ENCODE assay signal across 15 mouse cellular contexts in the genomic region with DNA sequence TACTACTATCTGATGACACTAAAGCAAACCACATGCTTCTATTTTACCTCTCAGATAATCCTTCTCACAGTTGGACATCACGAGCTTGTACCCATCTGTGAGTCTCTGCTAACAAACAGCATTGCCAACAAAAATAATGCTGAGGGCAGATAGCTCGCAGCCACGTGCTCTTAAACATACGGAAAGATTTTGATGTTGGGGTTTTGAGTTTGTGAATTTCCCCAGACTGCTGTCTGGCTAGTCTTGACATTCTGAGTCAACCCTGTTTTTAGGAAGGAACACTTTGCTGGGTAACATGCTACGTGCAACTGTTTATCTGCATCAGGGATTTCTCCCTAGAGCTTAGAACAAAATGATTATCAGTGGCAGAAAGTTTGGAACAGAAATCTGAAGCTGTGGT. TPM values are rescaled to one million over a fixed set of nuclear protein-coding genes. Genes with fewer than 3 reads are reported as not detected.
"Had no signal": no experiment of that assay in that cellular context is flagged by ENCODE, and none has a peak within 500 bp of the region (broad histone marks: within the 10 kb centered on the region; RNA-seq: fewer than 3 reads in every experiment).

No protein-coding gene starts in this region.

- H3K9me3 ChIP-seq: limb, embryonic 12.5 days; liver, embryonic 13.5 days; lung, embryonic 15.5 days; megakaryocyte, embryonic 14.5 days; midbrain, embryonic 15.5 days; neural tube, embryonic 13.5 days had no signal

- H3K4me1 ChIP-seq: liver, embryonic 13.5 days had no signal

- H3K9ac ChIP-seq: limb, embryonic 12.5 days; liver, embryonic 13.5 days; liver, postnatal 0 days; lung, embryonic 15.5 days; midbrain, embryonic 15.5 days; neural tube, embryonic 13.5 days had no signal

- H3K4me2 ChIP-seq: limb, embryonic 12.5 days; liver, embryonic 13.5 days; lung, embryonic 15.5 days; midbrain, embryonic 11.5 days; midbrain, embryonic 15.5 days; neural tube, embryonic 13.5 days had no signal

- H3K36me3 ChIP-seq: limb, embryonic 12.5 days; liver, embryonic 13.5 days; lung, embryonic 15.5 days; midbrain, embryonic 15.5 days; neural tube, embryonic 13.5 days had no signal

- H3K27ac ChIP-seq: liver, embryonic 13.5 days; lung, embryonic 15.5 days; macrophage; midbrain, embryonic 15.5 days had no signal

- DNase-seq: liver; liver, embryonic 13.5 days; liver, postnatal 0 days; lung, postnatal 14 days; right cerebral cortex, postnatal 4 days; spleen, adult 18-20 months; thymus, adult 18-20 months; thymus, postnatal 14 days had no signal

- ATAC-seq: liver, postnatal 0 days; midbrain, embryonic 15.5 days had no signal

- H3K4me3 ChIP-seq: limb, embryonic 12.5 days; liver, embryonic 13.5 days; lung, embryonic 15.5 days; megakaryocyte, embryonic 14.5 days; midbrain, embryonic 15.5 days; neural tube, embryonic 13.5 days had no signal

- H3K27me3 ChIP-seq: limb, embryonic 12.5 days; liver, embryonic 13.5 days; lung, embryonic 15.5 days; megakaryocyte, embryonic 14.5 days; midbrain, embryonic 15.5 days; neural tube, embryonic 13.5 days had no signal

RNA-seq across cellular contexts. Expression of a gene that starts 52.9 kb away (rescaled TPM):
- polyA plus RNA-seq: macrophage had no signal
